Mouse (Mus musculus): ENCODE data around the gene Slc2a13.

Slc2a13 gene

DNA sequence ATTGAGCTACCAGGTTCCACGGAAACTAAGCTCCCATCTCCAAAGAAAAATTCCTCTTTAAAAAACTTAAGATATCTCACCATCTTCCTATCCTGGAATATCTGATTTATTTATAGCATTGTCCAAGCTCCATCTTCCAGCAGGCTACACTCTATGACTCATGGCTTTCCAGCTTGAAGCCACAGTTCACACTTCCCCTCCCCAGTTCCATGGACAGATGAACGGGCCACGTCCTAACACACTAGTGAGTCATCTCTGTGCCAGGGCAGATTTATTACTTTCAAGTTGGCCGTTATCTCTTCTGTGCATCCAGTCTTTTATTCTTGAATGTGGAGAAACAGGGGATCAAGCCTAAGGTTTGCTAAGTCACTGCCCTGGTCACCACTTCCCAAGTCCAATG lies 78.0 kb downstream of the Slc2a13 start:
- DNase-seq = no peak

GRCm38 (mm10) chr15:91479924-91480615 lies 93.0 kb downstream of the Slc2a13 start:
- DNase-seq = peak; percentile 42 to 50

DNA sequence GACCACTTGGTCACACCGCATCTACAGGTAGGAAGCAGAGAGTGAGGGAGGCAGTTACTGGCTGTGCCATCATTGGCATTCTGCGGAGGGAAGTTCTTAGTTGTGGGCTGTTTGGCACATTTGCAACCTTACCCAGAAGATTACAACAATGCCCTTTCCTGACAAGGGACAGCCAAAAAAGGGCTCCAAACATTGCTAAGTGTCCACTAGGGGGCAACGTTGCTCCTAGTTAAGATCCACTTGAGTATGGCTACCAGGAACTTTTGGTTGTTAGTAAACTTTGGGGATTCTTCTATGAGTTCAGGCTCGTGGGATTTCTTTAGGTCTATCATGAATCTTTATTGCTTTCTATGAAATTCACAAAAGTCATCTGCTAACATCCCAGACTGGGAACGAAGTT lies 95.3 kb downstream of the Slc2a13 start:
- DNase-seq = peak; percentile 70 to 75

DNA sequence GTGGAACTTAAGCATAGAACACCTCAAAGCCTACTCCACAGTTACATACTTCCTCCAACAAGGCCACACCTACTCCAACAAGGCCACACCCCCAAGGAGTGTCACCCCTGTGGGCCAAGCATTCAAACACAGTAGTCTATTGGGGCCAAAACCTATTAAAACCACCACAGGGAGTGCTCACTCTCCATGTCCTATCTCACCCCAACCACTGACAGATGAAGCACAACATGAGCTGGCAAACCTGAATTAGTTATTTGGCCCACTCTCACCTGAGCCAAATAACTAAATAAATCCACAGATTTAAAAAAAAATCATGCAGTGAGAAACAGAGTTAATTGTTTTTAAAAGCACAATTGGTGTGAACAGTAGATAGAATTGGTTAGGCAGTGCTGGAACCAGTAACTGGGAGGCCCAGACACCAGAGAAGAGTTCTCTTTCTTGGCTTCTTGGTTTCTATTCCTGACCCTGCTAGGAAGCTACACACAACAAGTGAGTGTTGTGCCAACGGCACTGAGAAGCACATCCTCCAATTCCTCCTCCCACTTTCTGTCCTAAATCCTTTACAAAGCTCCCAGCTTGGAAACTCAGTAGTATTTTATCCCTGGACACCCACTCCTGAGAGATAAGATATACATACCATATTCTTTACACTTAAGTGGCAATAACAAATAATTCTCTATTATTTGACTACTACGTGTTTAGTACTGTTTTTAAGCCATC lies 99.2 kb downstream of the Slc2a13 start:
- peak; percentile 11 to 27 for DNase-seq

DNA sequence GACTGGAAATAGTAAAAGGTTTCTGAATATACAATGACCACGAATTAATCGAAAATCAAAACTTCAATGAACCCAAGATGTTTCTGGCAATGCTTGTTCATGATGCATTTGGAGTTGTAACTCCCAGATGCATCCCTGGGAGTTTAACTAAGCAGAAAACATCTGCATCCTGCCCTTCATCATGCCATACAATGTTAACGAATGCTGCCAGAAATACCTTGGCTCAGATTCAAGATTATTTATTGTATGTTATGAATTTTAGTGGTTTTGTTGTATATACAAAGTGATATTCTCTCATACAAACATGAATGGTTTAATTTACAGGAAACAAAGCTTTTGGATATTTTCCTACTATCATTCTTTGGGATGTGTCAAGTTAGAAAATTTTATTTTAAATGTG lies 107.7 kb downstream of the Slc2a13 start:
- no peak for DNase-seq

DNA sequence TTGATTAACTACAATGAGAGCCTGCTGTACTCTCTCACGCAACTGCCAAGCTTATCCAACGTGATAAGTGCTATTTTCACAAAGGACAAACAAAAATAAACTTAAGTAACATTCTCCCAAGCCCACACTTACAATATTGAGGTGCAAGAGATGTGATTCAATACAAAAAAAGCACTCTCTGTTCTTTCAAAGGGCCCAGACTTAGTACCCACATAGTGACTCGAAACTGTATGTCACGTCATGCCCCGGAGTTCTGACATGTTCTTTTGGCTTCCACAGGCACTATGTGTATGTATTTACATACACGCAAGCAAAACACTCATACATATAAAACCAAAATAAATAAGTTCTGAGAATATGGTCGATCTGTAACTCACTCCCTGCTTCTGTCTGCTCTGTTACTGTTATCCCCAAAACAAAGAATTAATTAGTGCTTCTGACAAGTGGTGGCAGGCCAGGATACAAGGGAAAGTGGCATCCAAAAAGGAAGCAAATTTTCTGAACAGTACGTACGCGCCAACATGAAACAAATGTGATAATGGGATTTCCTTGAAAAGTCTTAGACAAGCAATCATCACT lies 109.1 kb downstream of the Slc2a13 start:
- DNase-seq = no peak

DNA sequence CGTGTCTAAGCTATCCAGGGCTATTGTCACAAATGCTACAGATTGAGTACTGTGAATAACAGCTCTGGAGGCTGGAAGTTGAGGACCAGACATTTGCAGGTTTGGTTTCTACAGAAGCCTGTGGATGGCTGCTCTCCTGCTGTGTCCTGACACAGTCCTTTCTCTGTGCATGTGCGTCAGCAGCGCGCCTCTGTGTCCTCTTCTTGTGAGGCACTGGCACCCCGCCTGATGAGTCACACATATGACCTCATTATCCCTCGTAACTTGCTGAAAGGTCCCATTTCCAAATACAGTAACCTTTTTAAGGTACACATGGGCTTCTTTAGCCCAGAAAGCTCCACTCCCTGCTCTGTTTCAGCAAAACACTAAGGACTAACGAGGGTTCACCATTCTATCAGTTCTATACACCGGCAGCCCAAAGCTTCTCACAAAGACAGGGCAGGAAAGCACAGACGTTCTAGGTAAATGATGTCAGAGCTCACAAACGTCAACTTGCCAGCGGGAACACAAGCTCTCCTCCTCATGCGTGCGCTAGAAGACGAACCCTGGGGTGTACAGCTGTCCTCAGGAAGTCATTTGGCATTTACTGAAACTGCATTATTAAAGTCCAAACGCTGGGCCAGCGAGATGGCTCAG lies 109.9 kb downstream of the Slc2a13 start:
- DNase-seq = peak; percentile 71 to 76

GRCm38 (mm10) chr15:91461940-91462339 lies 111.1 kb downstream of the Slc2a13 start:
- DNase-seq = no peak

GRCm38 (mm10) chr15:91457202-91457601 lies 115.9 kb downstream of the Slc2a13 start:
- DNase-seq = no peak

GRCm38 (mm10) chr15:91445399-91445798 lies 127.7 kb downstream of the Slc2a13 start:
- DNase-seq = peak in 1 of 2 experiments; percentile 10

DNA sequence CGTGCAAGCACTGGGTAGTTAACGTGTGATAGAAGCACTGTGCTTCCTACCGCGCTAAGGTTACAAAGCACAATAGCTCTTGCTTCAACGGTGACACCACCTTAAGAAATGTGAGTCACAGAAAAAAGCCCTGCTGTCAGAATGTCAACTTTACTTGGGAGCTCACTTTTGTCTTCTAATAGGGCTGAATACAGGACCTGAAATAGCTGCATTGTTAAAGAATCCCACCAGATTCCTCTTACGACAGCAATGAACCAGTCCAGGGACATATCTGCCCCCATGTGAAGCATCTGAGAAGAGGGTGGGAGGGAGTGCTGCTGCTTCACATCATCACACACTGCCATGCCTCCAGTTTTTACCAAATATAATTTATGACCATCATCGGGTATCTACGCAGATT lies 129.6 kb downstream of the Slc2a13 start:
- no peak for DNase-seq

DNA sequence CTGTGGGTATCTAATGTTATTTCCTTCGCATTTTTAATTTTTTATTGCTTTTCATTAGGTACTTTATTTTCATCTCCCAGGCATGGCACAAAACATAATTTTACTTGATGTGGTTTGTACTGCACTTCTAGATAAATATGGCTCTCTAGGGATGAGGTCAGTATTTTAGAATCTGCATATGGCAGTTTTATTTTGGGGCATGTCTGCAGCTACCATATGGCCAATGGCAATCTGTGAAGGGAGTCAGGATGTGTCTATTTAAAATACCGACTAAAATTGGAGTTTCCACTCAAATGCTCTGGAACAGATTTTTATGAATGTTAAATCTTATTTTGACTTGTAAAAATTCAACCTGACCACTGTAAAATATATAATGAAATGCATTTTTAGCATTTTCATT lies 133.2 kb downstream of the Slc2a13 start:
- no peak for DNase-seq

GRCm38 (mm10) chr15:91425426-91425825 lies 147.6 kb downstream of the Slc2a13 start:
- DNase-seq = no peak

DNA sequence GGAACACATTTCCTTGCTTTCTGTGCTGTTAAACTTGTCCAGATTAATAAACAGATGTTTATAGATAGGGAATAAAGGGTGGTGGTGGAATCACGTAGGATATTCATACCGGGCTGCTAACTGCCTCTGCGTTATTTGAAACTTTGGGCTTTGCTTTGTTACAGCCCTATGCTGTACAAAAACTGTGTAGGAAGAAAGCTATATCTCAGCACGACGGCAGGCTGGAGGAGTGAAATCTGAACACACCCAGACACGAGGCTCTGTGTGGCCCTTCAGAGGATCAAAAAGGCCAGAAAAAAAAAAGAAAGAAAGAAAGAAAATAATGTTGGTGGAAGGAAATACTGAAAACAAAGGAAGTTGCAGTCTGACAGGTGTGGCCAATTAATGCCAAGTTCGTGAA lies 166.1 kb downstream of the Slc2a13 start:
- no peak for DNase-seq

DNA sequence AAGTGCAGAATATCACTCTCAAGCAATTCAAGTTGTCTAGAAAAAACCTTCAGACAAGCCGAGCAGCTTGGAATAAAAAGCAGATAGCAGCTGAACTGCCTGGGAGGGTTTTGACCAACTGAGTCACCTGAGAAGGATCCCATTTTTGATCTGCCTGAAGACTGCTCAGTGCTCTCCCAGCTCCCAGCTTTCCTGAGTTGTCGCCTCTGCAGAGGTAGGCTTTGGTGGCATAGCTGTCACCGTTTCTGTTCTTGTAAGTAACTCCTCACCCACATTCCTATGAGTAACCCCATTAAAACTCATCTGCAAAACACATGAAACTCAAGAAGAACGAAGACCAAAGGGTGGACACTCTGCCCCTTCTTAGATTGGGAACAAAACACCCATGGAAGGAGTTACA lies 177.9 kb downstream of the Slc2a13 start:
- no peak for DNase-seq

DNA sequence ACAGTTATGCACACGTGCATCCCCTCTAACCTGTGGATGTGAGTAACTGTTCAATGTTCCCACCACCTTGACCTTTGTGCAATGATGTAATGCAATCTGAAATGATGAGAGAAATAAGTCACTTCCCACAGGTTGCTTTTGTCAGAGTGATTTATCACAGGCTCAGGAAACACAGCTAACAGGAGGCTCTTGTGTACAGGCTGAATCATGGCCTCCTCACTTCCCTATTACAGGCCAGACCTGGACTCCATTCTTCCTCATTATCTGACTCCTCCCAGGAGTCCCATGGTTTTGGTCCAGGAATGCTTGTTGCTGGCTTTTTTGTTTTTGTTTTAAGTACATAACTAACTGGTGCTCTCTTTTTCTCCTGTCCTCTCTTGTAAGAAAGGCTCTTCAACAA lies 189.4 kb downstream of the Slc2a13 start:
- no peak for DNase-seq

DNA sequence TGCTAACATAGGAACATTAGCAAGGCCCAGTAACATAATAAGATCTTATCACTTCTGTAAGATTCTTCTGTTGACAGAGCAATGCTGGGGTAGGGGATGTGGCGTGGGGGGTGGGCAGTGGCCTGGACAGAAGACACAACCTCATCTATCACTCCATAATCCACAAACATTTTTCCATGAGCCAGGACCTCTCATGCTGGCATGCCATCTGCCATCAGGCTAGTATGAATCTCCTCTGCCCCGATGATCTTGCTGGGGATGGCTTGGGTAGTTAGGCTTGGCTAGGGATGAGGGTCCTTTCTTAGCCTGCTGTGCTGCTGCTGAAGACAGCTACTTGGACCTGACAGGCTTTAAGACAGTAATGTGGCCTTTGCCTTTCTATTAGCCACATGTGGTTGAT lies 190.5 kb downstream of the Slc2a13 start:
- peak; percentile 37 to 62 for DNase-seq

DNA sequence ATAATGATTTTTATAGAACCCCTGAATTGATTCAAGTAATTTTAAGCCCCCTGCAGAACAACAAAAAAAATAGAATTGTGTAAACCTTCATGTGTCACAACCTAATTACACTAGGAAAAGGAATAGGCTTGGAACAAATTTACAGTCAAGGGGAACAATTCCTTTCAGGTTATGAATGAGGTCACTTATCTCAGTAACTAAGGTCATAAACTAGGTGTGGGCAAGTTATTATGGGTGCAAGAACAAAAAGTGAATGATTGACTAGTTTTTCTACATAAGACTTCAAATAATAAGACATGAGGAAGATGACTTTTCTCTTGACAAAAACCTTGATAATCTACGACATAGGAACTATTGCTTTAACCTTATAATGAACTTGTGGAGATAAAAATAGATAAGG lies 191.2 kb downstream of the Slc2a13 start:
- no peak for DNase-seq

DNA sequence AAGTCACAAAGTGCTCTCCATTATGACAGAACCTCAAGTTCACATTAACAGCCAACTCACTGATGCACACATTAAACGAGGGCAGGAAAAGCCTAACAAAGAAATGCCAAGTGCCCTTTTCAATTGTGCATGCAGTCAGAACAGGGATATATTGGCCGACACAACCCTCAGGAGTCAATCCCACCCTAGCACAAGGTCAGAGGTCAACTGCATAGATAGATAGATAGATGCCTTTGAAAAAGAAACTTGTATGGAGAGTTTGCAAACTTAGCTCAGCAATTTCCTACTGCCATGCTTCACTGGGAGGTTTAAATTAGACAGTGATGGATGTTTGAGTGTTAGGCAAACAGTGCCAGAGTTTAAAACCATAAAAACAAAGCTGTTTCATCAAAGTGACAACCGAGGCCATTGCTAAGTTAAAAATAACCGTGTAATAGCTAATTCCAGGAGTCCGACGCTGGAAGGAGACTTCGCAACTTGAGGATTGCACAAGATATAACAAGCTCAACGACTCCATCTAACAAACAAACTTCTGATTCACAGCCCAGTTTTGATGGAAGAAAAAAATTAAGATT lies 194.2 kb downstream of the Slc2a13 start:
- DNase-seq = no peak

GRCm38 (mm10) chr15:91377568-91377967 lies 195.5 kb downstream of the Slc2a13 start:
- no peak for DNase-seq

GRCm38 (mm10) chr15:91377105-91377504 lies 196.0 kb downstream of the Slc2a13 start:
- no peak for DNase-seq

- DNase-seq = no peak
Observed at GRCm38 (mm10) chr15:91374441-91374840, 198.6 kb downstream of the Slc2a13 start.

DNA sequence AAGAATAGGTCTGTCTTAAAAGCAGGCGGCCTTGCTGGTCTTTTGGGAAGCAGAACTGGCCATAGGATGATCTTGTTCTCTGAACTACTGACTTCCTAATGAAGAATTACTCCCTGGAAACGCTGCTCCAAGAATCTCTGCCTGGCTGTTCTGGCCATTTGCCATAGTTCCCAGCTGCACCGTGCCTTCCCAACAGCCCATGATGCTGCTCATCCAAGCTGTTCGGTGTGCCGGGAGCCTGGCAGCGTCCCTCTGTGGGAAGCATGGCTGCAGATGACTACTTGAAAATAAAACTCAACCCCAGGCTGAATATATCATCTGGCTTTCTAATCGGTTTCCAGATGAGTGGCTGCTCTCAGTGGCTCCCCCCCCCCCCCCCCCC lies 199.9 kb downstream of the Slc2a13 start:
- DNase-seq = peak; percentile 83 to 86

Data from cerebellum, postnatal 14 days (tissue).